Mouse (Mus musculus) spleen, postnatal 36 days (tissue): ENCODE data around the gene Kcnf1.

Source experiments
- DNase-seq, 2 experiments: peaks; one replicate each; pipeline ENCODE4 v3.0.0; 2022; ENCODE audit warnings: low spot score in 2 of 2, mixed read lengths in 1 of 2

Gene Kcnf1

GRCm38 (mm10) chr12:17176757-17177092, at the start of gene Kcnf1:
Gene Kcnf1 (minus strand): TSS chr12:17176888.
- DNase-seq = no peak

GRCm38 (mm10) chr12:17225012-17225411, 48.3 kb upstream of the Kcnf1 start:
- no peak for DNase-seq

DNA sequence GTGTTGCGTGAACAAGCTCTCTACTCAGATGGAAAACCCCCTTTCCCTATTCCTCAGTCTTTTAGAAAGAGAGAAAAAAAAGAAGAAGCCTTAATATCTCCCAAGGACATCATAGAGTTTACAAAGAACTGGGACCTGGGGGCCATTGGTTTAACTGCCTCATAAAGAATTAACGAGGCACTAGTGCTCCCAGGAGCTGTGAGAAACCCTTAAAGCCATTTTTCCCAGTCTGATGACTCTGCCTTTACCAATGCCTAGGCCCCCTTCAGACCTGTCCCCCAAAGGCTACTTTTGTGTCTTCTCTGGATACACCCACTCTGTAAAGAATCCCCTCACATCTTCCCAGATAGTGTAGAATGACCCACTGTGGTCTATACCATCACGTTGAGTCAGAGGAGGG, 46.4 kb upstream of the Kcnf1 start:
- no peak for DNase-seq

DNA sequence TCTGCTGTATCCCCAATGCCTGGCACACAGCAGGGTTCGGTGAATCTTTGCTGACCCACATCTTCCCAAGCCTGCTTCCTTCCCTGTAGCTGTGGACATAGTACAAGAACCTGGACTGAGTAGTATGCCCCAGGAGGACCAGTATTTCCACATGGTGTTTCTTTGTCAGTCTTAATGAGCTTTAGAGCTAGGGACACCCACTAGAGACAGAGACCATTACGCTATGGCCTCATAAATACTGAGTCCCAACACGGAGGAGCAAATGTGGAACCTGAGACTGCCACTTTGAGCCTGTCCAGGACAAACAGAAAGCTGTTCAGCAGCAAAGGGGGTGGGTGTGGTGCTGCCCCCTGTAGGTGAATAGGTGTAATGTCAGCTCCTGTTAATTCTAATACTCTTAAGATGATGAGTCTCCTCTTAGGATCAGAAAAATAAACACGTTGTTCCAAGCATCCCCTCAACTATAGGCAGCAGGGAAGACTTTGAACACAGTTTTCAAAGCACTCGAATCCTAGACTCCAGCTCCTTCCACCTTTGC, 45.3 kb upstream of the Kcnf1 start:
- DNase-seq = no peak

DNA sequence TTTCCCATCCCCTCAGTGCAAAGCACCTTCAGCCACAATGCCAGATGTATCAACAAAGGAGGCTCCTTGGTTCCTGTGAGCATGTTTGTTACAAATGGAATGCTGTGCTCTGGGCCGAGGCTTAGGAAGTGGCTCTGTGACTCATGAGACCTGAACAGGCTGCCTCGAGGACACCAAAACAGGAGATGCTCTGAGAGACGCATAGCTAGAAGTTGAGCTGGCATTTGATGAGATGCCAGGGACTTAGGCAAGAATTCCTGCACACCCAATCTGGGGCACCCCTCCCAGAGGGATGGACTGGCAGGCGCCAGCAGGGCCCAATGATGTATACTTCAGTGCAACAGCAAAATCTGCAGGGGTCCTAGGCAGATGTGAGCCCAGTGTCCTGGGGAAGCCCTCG, 43.9 kb upstream of the Kcnf1 start:
- DNase-seq = no peak

GRCm38 (mm10) chr12:17219107-17219506, 42.4 kb upstream of the Kcnf1 start:
- DNase-seq = no peak

DNA sequence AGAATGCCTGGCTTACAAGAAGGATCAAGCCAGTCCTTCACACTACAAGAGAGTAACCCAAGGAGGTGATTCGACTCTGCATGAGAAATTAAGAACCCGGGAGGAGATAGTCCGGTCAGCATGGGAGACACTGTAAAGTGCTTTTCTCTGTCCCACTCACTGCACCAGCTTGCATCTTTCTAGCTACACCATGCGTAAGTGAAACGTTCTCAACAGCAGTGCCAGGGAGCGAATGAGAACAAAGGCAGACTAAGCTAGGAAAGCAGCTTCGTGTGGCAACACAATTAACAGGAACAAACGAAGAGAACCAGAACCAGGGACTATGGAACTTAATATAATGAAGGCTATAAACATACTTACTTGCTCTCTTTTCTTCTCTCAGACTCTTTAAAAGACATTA, 41.7 kb upstream of the Kcnf1 start:
- DNase-seq = no peak

DNA sequence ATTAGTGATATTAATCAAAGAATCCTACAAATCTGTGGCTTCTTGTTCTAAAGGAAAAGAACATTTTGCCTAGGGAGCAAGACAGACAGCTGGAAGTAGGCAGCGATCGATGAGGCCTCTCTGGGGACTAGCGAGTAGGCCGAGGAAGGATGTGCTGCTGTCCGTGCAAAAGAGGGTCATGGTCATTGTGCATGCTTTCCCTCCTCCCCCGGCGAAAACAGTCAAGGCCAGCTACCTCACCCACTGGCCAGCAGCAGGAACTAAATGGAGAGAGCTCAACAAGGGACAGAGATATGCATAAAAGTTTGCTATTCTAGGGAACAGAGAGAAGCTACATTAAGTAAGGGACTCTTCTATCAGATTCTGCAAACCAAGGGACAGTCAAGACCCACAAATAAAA, 39.1 kb upstream of the Kcnf1 start:
- DNase-seq = no peak

GRCm38 (mm10) chr12:17202492-17203322, 26.0 kb upstream of the Kcnf1 start:
- no peak for DNase-seq

GRCm38 (mm10) chr12:17198621-17199020, 21.9 kb upstream of the Kcnf1 start:
- no peak for DNase-seq

DNA sequence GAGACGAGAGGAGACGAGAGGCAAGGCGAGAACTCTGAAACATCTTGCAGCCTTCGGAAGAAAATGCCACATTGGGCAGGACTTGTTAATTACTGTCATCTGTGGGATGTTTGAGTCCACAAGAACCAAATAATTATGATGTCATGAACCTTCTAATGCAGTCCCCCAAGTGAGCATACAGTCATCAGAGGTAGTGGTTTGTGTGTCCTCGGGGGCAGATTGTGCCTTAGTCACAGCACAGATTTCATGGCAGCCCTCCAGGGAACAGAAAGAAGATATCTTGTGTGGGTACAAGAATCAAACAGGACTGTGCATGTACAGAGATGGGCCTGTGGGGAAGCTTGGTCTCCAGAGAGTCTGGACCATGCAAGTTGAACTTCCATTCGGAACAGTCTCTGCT, 17.5 kb upstream of the Kcnf1 start:
- DNase-seq = no peak

GRCm38 (mm10) chr12:17193311-17193710, 16.6 kb upstream of the Kcnf1 start:
- DNase-seq = no peak

- no peak for DNase-seq
Observed at GRCm38 (mm10) chr12:17192887-17193286, 16.2 kb upstream of the Kcnf1 start.

- no peak for DNase-seq
Observed at GRCm38 (mm10) chr12:17184303-17184775, 7.7 kb upstream of the Kcnf1 start.

DNA sequence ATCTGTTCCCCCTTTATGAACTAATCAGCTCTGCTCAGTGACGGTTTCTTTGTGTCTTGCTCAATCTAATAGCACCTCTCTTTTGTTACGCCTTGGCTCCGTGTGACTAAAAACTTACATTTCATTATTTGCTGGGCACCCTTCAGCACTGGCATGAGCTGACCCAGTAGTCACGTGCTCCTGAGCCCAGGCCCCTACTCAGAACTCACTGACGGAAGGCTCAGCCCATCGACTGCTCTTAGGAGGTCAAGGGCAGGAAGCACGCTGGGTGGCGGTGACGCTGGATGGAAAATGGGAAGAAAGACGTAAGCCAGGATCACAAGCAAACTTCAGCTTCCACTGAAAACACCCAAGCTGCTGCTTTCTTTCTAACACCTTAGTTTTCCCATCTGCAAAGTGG, 7.1 kb upstream of the Kcnf1 start:
- DNase-seq = no peak

- DNase-seq = peak in 1 of 2 experiments; percentile 4
Observed at GRCm38 (mm10) chr12:17176041-17176756, 489 bp downstream of the Kcnf1 start.

DNA sequence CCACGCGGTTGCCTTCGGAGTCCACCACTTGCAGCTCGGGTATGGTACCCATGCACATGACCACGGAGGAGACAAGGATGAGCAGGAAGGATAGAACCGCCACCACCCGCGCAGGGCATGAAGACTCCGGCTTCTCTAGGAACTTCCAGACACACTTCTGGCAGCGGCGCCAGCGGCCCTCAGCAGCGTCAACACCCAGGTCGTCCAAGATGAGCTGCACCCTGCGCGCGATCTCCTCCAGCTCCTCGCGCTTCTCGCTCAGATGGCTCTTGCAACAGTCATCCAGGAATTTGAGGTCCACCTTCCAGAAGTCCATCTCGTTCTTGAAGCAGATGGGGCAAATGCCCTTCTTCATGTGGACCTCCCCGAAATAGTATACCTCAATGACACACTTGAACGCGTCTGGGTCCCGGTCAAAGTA, 1.1 kb downstream of the Kcnf1 start:
- no peak for DNase-seq

- no peak for DNase-seq
Observed at GRCm38 (mm10) chr12:17175124-17175523, 1.6 kb downstream of the Kcnf1 start.

DNA sequence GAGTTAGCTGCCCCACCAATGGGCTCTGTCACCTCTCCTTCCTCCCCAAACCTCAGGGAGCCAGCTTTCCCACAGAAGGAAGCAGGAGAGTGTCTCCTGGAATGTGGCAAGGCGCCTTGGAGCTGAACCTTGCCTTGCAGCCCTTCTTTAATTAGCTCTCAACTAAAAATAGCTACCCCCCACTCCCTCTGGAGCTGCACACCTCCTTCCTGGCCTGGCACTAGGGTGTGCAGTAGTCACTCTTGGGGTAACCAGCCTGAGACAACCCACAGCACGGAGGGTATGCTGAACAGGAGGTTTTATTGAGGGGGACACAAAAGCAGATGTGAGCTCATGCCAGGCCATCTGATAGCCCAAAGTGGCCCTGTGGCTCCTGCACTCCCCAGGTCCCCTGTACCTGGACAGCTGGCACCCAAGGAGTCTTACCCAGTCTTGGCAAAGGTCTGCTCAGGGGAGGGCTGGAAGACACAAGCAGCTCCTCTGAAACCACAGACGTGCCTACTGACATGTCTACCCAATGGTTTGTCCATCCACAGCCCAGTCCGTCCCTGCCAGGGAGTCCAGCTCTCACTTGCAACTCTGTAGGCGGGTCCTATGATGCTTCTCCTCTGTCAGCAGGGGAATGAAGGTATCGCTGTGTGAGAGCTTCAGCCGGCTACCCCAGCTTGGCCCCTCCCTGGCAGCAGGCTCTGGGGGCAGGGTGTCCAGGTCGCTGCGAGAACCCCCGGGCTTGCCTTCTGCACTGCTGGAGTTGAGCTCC, 2.4 kb downstream of the Kcnf1 start:
- DNase-seq = no peak

DNA sequence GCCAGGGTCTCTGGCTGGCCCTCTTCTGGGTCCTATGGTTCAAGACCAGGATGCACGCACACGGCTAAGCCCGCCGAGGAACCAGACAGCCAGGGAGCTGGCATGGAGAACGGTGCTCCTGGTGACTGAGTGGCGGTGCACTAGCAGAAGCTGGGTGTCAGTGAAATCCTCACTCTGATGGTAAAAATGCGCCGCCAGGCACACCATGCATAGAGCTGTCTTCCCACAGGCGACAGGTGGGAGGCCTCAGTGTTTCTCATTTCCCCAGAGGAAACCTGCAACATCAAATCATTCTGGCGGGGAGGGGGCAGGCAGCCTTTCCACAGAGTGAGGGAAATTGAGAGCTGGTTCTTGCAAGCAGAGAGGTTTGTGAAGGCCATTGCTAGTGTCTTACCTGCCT, 6.3 kb downstream of the Kcnf1 start:
- no peak for DNase-seq

DNA sequence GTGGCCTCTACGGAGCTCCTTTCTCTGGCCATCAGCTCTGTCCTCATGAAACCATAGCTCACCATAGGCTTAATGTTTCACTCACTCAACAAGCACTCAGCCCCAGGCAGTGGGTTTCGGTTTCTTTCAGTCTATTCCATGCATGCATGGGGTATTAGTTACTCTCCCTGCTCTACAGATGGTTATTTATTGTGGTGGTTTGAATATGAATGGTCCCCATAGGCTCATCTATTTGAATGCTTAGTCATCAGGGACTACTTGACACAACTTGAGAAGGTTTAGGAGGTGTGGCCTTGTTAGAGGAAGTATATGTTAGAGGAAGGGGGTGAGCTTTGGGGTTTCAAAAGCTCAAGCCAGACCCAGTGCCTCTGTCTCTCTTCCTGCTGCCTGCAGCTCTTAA, 10.6 kb downstream of the Kcnf1 start:
- DNase-seq = no peak

DNA sequence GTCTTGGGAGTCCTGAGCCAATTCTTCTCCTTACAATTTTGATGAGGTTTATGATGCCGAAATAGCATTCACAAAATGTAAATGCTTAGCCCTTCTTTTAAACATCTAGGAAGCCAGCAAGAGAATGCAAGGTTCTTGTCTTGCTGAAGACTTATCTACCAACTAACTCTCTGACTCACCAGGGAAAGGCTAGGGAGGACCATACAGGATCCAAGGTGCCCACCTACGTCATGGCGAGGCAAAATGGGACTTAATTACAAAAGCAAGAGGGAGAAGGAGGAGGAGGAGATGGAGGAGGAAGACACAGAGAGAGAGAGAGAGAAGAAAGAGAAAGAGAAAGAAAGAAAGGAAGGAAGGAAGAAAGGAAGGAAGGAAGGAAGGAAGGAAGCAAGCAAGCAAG, 12.7 kb downstream of the Kcnf1 start:
- DNase-seq = no peak
